Mouse (Mus musculus) CH12.LX (cell line): ENCODE measurements around the gene Anks1. TPM values are rescaled to one million over a fixed set of nuclear protein-coding genes. Genes with fewer than 3 reads are reported as not detected.

Experiments used
- DNase-seq: peaks from one replicate; pipeline ENCODE4 v3.0.0-alpha.2; 2013; ENCODE audit errors: extremely low read depth
- H3K27ac ChIP-seq: 2 replicates; pipeline ENCODE4 v1.5.1; 2012; ENCODE audit warnings: low read depth, mild to moderate bottlenecking, control low read depth, moderate library complexity; ENCODE audit not compliant: insufficient read depth
- H3K27me3 ChIP-seq: replicated peaks from 2 replicates; pipeline ENCODE3; 2012; ENCODE audit warnings: inconsistent platforms
- H3K36me3 ChIP-seq, 2 experiments: replicated peaks in 1 of 2; 2 replicates each; pipeline versions ENCODE3 to v1.6.1; 2012; ENCODE audit warnings: inconsistent platforms in 1 of 2, low read length in 1 of 2, mild to moderate bottlenecking in 1 of 2, mixed read lengths in 1 of 2, moderate library complexity in 1 of 2; ENCODE audit not compliant: control insufficient read depth in 1 of 2, insufficient read depth in 1 of 2
- H3K4me1 ChIP-seq, 2 experiments: 2 replicates each; pipeline ENCODE4 v1.6.1; 2012; ENCODE audit warnings: inconsistent platforms in 1 of 2, moderate library complexity in 1 of 2; ENCODE audit not compliant: insufficient read depth in 2 of 2, control insufficient read depth in 1 of 2
- H3K4me2 ChIP-seq: 2 replicates; pipeline ENCODE4 v1.6.1; 2012; ENCODE audit warnings: low read depth, mild to moderate bottlenecking, control low read depth; ENCODE audit not compliant: poor library complexity, insufficient read depth, severe bottlenecking
- H3K4me3 ChIP-seq, 3 experiments: fragments of 150-350 bp in 1 of 3; sonication (generic) in 1 of 3; replicated peaks in 1 of 3; 2 replicates each; pipeline versions ENCODE3 to v1.5.1; 2011 to 2012; ENCODE audit warnings: low read depth in 2 of 3, low read length in 2 of 3, mild to moderate bottlenecking in 2 of 3, moderate library complexity in 2 of 3, control low read depth in 1 of 3, improper control_type of control experiment in 1 of 3, inconsistent platforms in 1 of 3, mixed read lengths in 1 of 3; ENCODE audit not compliant: poor library complexity in 1 of 3
- H3K79me2 ChIP-seq: replicated peaks from 2 replicates; pipeline ENCODE4 v1.6.1; 2012; ENCODE audit warnings: mild to moderate bottlenecking, moderate library complexity; ENCODE audit not compliant: control insufficient read depth, poor library complexity, insufficient read depth, severe bottlenecking; ENCODE audit errors: extremely low read depth
- H3K9ac ChIP-seq: 2 replicates; pipeline ENCODE4 v1.6.1; 2012; ENCODE audit warnings: low read depth, mild to moderate bottlenecking, control low read depth, moderate library complexity; ENCODE audit not compliant: insufficient read depth
- H3K9me3 ChIP-seq: replicated peaks from 2 replicates; pipeline ENCODE3; 2012; ENCODE audit warnings: low read length, inconsistent platforms, mixed read lengths
- CTCF ChIP-seq, 2 experiments: IDR thresholded peaks in 1 of 2; conservative IDR thresholded peaks in 1 of 2; 2 replicates each; pipeline ENCODE4 v1.5.1; 2011 to 2012; ENCODE audit warnings: low read depth in 2 of 2, low read length in 2 of 2, improper control_type of control experiment in 1 of 2, inconsistent platforms in 1 of 2, mild to moderate bottlenecking in 1 of 2, moderate library complexity in 1 of 2
- E2F4 ChIP-seq: IDR thresholded peaks from 2 replicates; pipeline ENCODE4 v1.6.1; 2011; ENCODE audit warnings: low read depth, low read length, improper control_type of control experiment; ENCODE audit not compliant: insufficient replicate concordance
- ELF1 ChIP-seq: IDR thresholded peaks from 2 replicates; pipeline ENCODE4 v1.6.1; 2014; ENCODE audit warnings: low read depth, mild to moderate bottlenecking, inconsistent platforms, low read length, improper control_type of control experiment
- ETS1 ChIP-seq: conservative IDR thresholded peaks from 2 replicates; pipeline ENCODE4 v1.6.1; 2012; ENCODE audit warnings: low read depth, mild to moderate bottlenecking, inconsistent platforms, low read length, improper control_type of control experiment, moderate library complexity
- GABPA ChIP-seq: IDR thresholded peaks from 2 replicates; pipeline ENCODE4 v1.6.1; 2012; ENCODE audit warnings: low read depth, low read length, improper control_type of control experiment, inconsistent platforms; ENCODE audit not compliant: insufficient replicate concordance
- IRF4 ChIP-seq: IDR thresholded peaks from 2 replicates; pipeline ENCODE4 v1.6.1; 2014; ENCODE audit warnings: low read depth, mild to moderate bottlenecking, inconsistent platforms, low read length, improper control_type of control experiment
- JUN ChIP-seq: IDR thresholded peaks from 2 replicates; pipeline ENCODE4 v1.6.1; 2011; ENCODE audit warnings: low read depth, mild to moderate bottlenecking, low read length, improper control_type of control experiment, moderate library complexity; ENCODE audit not compliant: insufficient read depth
- JUND ChIP-seq: conservative IDR thresholded peaks from 2 replicates; pipeline ENCODE4 v1.6.1; 2011; ENCODE audit warnings: low read depth, low read length, improper control_type of control experiment
- KAT2A ChIP-seq: IDR thresholded peaks from 2 replicates; pipeline ENCODE4 v1.6.1; 2012; ENCODE audit warnings: low read length, improper control_type of control experiment, inconsistent platforms; ENCODE audit not compliant: insufficient replicate concordance
- NELFE ChIP-seq: IDR thresholded peaks from 2 replicates; pipeline ENCODE4 v1.6.1; 2011; ENCODE audit warnings: low read depth, low read length, improper control_type of control experiment
- NRF1 ChIP-seq: IDR thresholded peaks from 2 replicates; pipeline ENCODE4 v1.6.1; 2014; ENCODE audit warnings: low read depth, mild to moderate bottlenecking, inconsistent platforms, low read length, improper control_type of control experiment, moderate library complexity
- SIN3A ChIP-seq: IDR thresholded peaks from 2 replicates; pipeline ENCODE4 v1.6.1; 2012; ENCODE audit warnings: low read length, improper control_type of control experiment, inconsistent platforms
- TCF12 ChIP-seq: IDR thresholded peaks from 2 replicates; pipeline ENCODE4 v1.6.1; 2014; ENCODE audit warnings: low read depth, mild to moderate bottlenecking, inconsistent platforms, low read length, improper control_type of control experiment
- dilution Hi-C: fragments of 300-500 bp; cut with MboI; formaldehyde crosslinking; loops from 2 replicates; pipeline ENCODE4 v1.14.3; 2020; ENCODE audit warnings: low sequenced_read_pairs; ENCODE audit not compliant: extremely low pct_unique_long_range_greater_than_20kb, extremely low pct_ligation_motif_present
- in situ Hi-C: fragments of 300-500 bp; cut with MboI; formaldehyde crosslinking; loops from 3 replicates; pipeline ENCODE4 v1.14.3; 2019; ENCODE audit warnings: low sequenced_read_pairs, low pct_ligation_motif_present, low pct_unique_long_range_greater_than_20kb, mixed read lengths
- polyA plus RNA-seq: library from polyadenylated mRNA; unstranded; fragments of >175 nt; gene quantifications from 2 replicates; pipeline ENCODE4 v1.2.1, GENCODE M21; 2012; ENCODE audit warnings: low read depth; ENCODE audit not compliant: insufficient read length
- total RNA-seq, 2 experiments: library from RNA; depleted of rRNA; stranded (reverse); fragments of 300-350 nt in 1 of 2; fragments of >200 nt in 1 of 2; gene quantifications; 2 replicates each; pipeline ENCODE4 v1.2.3; 2012 to 2014

Gene Anks1
- total and polyA plus RNA-seq, 3 experiments = 5.8 to 9.3 (median 9.0) TPM

DNA sequence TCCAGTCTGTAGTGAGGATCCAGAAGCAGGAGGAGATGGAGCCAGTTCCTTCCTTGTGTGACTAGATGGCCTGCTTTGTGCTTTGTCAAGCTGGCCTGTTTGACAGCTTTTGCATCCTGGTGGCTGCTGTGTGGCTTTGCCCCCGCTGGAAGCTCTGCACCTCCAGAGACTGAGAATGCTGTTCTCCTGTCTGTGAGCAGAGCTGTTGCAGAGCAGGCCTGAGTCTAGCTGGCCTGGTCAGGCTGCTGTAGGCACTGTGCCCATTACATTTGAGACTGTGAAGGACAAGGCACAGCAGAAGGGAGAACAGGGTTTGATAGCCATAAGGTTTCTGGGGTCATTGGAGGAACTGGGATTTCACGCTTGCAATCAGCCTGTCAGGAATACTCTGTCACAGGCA is 32.6 kb downstream of the Anks1 start:
- TF ChIP-seq KAT2A = no peak
- no peak for TF ChIP-seq TCF12
- TF ChIP-seq JUN = no peak
- no peak for TF ChIP-seq ETS1
- no peak overlapping the region for H3K4me3 ChIP-seq
- no peak for DNase-seq
- H3K27me3 ChIP-seq = no peaks in the 10 kb centered on the region
- no peaks in the 10 kb centered on the region for H3K4me1 ChIP-seq
- in situ Hi-C loops (no loop called here), dilution Hi-C loops (no loop called here)
- H3K36me3 ChIP-seq = peaks cover 0 to 6% of the 10 kb centered on the region in 2 experiments
- no peak overlapping the region for H3K4me2 ChIP-seq
- H3K9me3 ChIP-seq = no peaks in the 10 kb centered on the region
- H3K9ac ChIP-seq = no peak overlapping the region
- H3K27ac ChIP-seq = no peak overlapping the region
- no peaks in the 10 kb centered on the region for H3K79me2 ChIP-seq

- TF ChIP-seq E2F4 (no peak), NELFE (no peak), CTCF (conservative IDR thresholded peaks at IDR 0.05 in 1 of 2, IDR thresholded peaks at IDR 0.05 in 1 of 2; ENCODE audit: low read depth in 2 of 2, low read length in 2 of 2) (no peak), IRF4 (no peak), JUND (no peak), SIN3A (no peak), ETS1 (no peak), ELF1 (no peak)
- Histone ChIP-seq H3K79me2 (no peaks in the 10 kb centered on the region), H3K9ac (no peak overlapping the region), H3K4me2 (no peak overlapping the region), H3K4me3 (no peak overlapping the region), H3K4me1 (no peaks in the 10 kb centered on the region), H3K27ac (no peak overlapping the region), H3K9me3 (no peaks in the 10 kb centered on the region), H3K27me3 (no peaks in the 10 kb centered on the region), H3K36me3 (peaks cover 0 to 6% of the 10 kb centered on the region in 2 experiments)
- no peak for DNase-seq
- dilution Hi-C loops = no loop called here
- in situ Hi-C loops = no loop called here
These were observed 33.0 kb downstream of the Anks1 start for GRCm38 (mm10) chr17:27942131-27942530.

GRCm38 (mm10) chr17:27945546-27946216 is 36.6 kb downstream of the Anks1 start:
- in situ Hi-C loops = no loop called here
- Histone ChIP-seq H3K9ac (no peak overlapping the region), H3K36me3 (peaks cover 0 to 2% of the 10 kb centered on the region in 2 experiments)
- no peak for TF ChIP-seq NRF1
- no peak for TF ChIP-seq GABPA
- TF ChIP-seq, all 38 proteins: peak for 0
- H3K4me1 ChIP-seq = no peaks in the 10 kb centered on the region
- no peak overlapping the region for H3K27ac ChIP-seq
- no peaks in the 10 kb centered on the region for H3K27me3 ChIP-seq
- no peaks in the 10 kb centered on the region for H3K9me3 ChIP-seq
- H3K4me2 ChIP-seq = no peak overlapping the region
- no peak for DNase-seq
- no peaks in the 10 kb centered on the region for H3K79me2 ChIP-seq
- dilution Hi-C loops = no loop called here
- no peak overlapping the region for H3K4me3 ChIP-seq
